Mouse (Mus musculus) gastrocnemius, postnatal 36 days (tissue): ENCODE measurements around the gene Tcp11. TPM values are rescaled to one million over a fixed set of nuclear protein-coding genes. Genes with fewer than 3 reads are reported as not detected.
A peak's percentile ranks its signal among the peaks of the same experiment; 100 is the strongest.

Source experiments
- DNase-seq, 2 experiments: peaks; one replicate each; pipeline ENCODE4 v3.0.0; 2022
- intact Hi-C: fragments of 180-260 bp; cut with DNase I; formaldehyde crosslinking; loops from one replicate; pipeline ENCODE4 v1.15.1; 2025
- total RNA-seq, 2 experiments: library from RNA; stranded (reverse); gene quantifications; 2 replicates each; pipeline ENCODE4 v1.2.3; 2021

The Tcp11 gene
- total RNA-seq, 2 experiments from 2014 or later = not detected

DNA sequence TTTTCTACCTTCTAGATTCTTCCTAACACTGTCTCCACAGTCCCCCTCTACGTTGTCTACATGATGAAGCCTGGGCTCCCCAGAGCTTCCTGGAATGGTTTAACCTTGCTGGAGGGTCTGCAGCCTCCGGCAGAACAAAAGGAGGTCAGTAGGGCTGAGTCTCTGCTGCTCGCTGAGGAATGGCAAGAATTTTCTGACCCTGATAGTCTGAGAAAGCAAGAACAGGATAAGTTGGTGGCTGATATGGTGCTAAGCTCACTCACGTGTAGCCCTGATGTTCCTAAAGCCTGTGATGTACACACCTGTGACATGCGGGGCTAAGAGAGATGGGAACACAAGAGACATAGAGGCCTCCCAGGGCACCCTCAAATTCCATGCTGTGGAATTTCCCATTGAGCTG is 7.0 kb upstream of the Tcp11 start:
- intact Hi-C loops = no loop called here

DNA sequence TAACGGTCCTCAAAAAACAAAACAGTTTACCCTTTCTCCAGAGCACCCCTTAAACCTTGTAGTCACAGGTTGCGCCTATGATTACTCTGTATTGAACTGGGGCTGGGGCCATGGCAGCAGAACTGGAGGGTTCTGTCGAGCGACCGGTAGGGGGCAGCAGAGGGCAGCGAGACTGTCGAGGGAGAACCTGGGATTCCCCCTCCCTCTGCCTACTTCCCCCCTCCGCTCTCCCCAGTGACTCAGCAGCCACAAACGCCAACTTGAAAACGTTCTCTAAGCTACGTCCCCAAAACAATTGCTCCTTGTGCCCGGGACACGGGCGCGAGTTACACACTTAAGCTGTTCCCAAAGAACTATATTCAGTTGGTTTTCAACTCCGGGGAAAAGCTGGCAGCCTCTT is 4.5 kb upstream of the Tcp11 start:
- intact Hi-C loops = loop anchor here (2.0 kb wide), 1 partner anchor 78 kb away; no protein-coding TSS in a partner anchor
- DNase-seq = peak; percentile 80 to 86

More for the DNA sequence above, 7.0 kb upstream of the Tcp11 start:
- no peak for DNase-seq

DNA sequence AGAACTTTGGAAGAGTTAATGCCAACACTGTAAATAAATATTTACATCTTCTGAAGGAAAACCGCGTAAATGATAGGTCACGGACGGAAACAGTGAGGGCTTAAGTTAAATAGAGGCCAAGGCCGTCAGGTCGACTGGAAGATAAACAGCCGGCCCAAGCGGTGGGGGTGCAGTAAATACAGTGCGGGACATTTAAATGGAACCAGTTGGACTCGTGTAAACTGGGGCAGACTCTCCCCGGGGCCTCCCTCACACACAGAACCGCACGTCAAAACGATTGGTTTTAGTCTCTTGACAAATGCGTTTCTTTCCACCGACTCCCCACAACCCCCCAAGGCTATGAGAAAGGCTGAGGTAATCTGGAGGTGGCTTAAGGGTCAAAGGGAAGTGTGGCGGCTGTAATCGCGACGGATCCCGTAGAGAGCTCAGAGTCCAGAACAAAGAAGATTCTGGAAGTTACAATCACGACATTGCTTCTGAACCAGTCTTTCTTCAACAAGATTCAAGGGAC is 4.0 kb upstream of the Tcp11 start:
- no peak for DNase-seq
- intact Hi-C loops = loop anchor here (2.0 kb wide), 1 partner anchor 78 kb away; no protein-coding TSS in a partner anchor

- intact Hi-C loops = no loop called here
- no peak for DNase-seq
Observed at GRCm38 (mm10) chr17:28082863-28083262, 2.4 kb upstream of the Tcp11 start.

DNA sequence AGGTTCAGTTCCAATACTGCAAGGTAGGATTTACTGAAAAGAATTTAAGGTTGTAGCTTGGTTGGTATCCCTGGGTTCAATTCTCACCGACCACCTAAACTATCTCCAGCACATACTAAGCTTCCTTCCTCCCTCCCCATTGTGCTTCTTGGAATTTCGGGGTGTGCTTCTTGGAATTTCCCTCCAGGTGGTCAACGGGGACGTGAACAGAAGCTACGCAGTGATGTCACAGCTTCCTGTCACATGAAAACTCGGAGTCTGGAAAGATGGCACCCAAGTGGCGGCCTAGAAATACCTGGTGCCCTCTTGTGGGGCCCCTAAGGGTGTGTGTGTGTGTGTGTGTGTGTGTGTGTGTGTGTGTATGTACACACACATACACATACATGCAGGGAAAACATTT is 1.4 kb upstream of the Tcp11 start:
- intact Hi-C loops = loop anchor here (2.0 kb wide), 1 partner anchor 91 kb away; no protein-coding TSS in a partner anchor
- no peak for DNase-seq

- intact Hi-C loops = loop anchor here (2.0 kb wide), 1 partner anchor 91 kb away; no protein-coding TSS in a partner anchor
- DNase-seq = no peak
Observed at GRCm38 (mm10) chr17:28081385-28081784, 946 bp upstream of the Tcp11 start.

- DNase-seq = no peak
- intact Hi-C loops = loop anchor here (2.0 kb wide), 1 partner anchor 90 kb away; no protein-coding TSS in a partner anchor
Observed at GRCm38 (mm10) chr17:28080817-28081165, 352 bp upstream of the Tcp11 start.

GRCm38 (mm10) chr17:28079618-28080017 is 821 bp downstream of the Tcp11 start:
- intact Hi-C loops = loop anchor here (2.0 kb wide), 2 partner anchors 89 to 171 kb away; partner anchors contain the start of genes Anks1 and Taf11
- DNase-seq = peak; percentile 73

- intact Hi-C loops = loop anchor here (2.0 kb wide), 1 partner anchor 169 kb away; the partner anchor contains the start of genes Anks1 and Taf11
- DNase-seq = no peak
Observed at GRCm38 (mm10) chr17:28078028-28078427, 2.4 kb downstream of the Tcp11 start.

GRCm38 (mm10) chr17:28074486-28074885 is 6.0 kb downstream of the Tcp11 start:
- no peak for DNase-seq
- intact Hi-C loops = no loop called here

DNA sequence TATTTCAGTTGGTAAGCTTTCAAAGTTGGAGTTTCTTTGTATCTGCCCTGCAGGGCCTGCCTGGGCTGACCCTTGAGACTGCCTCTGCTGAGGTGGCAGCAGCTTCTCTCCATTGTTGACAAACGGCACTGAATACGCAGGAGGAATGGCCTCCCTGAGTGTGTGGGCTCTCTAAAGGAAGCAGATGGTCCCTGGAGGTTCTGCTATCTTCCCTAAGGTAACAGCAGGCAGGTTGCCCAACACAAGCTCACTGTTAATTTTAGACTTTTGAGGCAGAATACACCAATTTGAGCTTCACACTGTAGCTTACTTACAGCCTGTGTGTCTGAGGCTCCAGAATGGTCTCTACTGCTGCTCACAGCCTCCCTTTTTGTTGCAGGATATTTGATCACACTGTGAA is 7.7 kb downstream of the Tcp11 start:
- intact Hi-C loops = no loop called here
- no peak for DNase-seq

GRCm38 (mm10) chr17:28070256-28070655 is 10.2 kb downstream of the Tcp11 start:
- no peak for DNase-seq
- intact Hi-C loops = no loop called here

DNA sequence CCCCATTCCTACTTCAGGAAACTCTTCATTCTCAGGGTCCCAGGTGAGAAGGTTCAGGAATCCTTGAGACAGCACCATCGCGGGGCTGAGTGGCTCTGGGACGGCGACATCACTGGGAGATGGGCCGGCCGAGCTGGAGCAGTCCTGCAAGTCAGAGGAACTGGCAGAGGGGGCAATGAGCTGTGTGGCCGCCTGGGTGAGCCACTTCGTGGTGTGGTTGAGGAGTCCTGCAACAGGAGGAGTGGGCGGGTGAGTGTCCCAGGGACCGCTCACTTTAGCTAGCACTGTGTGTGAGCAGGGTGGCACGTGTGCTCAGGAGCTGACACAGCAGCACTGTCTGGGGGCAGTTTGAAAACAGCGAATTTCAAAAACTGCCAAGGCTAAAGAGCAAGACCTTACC is 11.0 kb downstream of the Tcp11 start:
- intact Hi-C loops = no loop called here
- no peak for DNase-seq

DNA sequence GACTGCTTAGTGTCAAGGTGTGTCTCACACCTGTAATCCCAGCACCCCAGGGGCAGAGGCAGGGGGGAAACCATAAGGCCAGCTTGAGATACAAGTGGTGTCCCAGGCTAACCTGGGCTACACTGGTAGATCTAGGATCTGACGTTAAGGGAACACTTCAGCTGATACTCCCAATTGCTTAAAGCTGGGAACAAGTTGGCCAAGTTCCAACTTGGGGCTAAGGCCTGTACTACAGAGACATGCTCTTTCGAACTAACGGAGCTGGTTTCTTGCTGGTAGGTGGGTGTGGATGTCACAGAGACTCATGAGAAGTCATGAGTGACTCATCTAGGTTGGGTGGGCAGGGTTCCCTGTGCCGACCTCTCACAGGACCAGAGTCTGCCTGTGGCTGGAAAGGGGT is 13.1 kb downstream of the Tcp11 start:
- intact Hi-C loops = no loop called here
- DNase-seq = no peak

DNA sequence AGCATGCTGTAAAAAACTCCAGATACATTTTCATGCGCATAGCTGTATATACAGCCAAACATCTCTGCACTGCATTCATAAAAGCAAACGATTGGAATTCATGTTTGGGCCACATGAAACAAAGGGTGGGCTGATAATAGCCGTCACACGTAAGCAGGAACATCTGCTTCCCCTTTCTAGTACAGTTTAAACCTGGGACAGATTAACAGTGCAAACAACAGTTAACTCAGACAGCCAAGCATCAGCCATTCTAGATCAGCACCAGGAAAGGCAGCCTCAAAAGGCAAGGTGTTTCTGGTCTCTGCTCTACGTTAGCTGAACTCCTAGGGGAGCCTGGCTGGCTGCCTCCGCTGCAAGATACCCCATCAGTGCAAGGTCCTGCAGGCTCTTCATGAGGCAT is 17.3 kb downstream of the Tcp11 start:
- intact Hi-C loops = no loop called here
- DNase-seq = no peak

DNA sequence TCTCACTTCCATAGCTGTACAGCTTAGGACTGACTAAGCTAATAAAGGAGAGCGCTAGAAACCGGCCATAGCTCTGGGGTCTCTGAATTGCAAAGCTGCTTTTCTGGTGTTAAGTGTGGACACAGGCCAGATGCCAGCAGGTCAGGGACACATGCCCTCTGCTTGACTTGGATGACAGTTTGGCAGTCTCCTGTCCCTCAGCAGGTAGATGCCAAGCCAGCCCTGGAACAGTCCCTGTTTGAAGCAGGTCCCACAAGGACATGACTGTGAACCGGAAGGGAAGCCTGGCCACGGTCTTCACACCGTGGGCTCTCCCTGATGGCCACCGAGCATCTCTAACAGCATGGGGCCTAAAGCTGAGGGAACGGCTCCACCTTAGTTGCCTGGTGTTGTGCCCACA is 17.7 kb downstream of the Tcp11 start:
- intact Hi-C loops = no loop called here
- DNase-seq = no peak

DNA sequence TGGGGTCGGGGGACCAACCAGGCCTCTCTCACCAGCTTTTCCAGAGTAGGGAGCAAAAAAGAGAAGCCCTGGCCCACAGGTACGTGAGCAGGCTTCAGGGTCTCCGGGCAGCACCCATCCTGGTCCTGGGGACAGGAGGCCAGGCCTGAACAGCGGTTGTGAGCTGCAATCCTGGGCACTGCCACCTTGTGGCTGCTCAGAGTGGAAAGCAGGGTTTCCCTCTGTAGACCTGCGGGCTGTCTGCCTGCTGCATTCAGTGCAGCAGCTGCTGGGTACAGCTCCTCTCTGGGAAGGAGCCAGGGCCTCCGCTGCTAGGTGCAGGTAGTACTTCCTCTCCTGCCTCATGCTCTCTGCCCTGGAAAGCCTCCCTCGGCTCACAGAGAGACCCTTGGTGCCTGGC is 19.0 kb downstream of the Tcp11 start:
- DNase-seq = no peak
- intact Hi-C loops = loop anchor here (2.0 kb wide), 1 partner anchor 73 kb away; no protein-coding TSS in a partner anchor

DNA sequence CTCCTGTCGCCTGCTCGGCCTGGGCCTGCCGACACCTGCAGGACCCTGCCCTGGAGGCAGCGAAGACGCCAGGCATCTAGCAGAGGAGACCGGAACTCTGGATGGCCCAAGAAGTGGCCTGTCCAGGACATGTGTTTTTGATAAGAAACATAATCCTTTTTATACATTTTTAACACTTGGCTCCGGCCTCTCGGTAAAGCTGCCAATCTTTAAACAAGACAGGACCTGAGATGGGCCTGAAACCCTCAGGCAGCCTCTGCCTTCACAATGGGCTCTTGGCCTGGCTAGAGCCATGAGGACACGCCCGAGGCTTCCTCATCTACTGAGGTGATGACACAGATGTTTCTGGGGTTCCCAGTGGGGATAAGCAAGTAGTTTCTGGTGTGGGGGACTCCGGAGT is 19.8 kb downstream of the Tcp11 start:
- intact Hi-C loops = loop anchor here (2.0 kb wide), 1 partner anchor 72 kb away; no protein-coding TSS in a partner anchor
- DNase-seq = no peak

- intact Hi-C loops = no loop called here
Observed at GRCm38 (mm10) chr17:28058346-28058745, 22.1 kb downstream of the Tcp11 start.

GRCm38 (mm10) chr17:28052293-28052863 is 28.1 kb downstream of the Tcp11 start:
- intact Hi-C loops = no loop called here
- no peak for DNase-seq

More at GRCm38 (mm10) chr17:28058346-28058745, 22.1 kb downstream of the Tcp11 start:
- no peak for DNase-seq

DNA sequence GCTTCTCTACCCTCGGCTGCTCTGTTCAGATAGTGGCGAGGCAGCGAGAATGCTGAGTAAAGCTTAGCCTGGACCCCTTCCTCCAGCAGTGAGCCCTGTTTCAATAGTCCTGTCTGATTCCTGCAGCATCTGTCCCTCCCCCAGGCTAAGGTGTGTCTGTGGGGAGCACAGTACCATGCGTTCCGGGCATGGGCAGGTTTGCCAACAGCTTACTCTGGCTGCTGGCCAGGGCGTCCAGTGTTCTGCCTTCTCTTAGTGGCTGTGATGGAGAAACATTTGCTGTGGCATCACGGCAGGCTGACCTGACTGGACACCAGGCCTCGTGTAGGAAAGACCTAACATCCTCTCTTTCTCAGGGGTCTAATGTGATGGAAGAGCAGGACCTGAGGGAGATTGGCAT is 30.2 kb downstream of the Tcp11 start:
- no peak for DNase-seq
- intact Hi-C loops = no loop called here

- intact Hi-C loops = no loop called here
- DNase-seq = no peak
Observed at GRCm38 (mm10) chr17:28048425-28048824, 32.0 kb downstream of the Tcp11 start.
